Mouse (Mus musculus) bone marrow macrophage, adult 2 months (primary cell): ENCODE measurements around the gene Tnip2. TPM values are rescaled to one million over a fixed set of nuclear protein-coding genes. Genes with fewer than 3 reads are reported as not detected.
A peak's percentile ranks its signal among the peaks of the same experiment; 100 is the strongest.

ENCODE experiments used
- H3K27ac ChIP-seq: 2 replicates; pipeline ENCODE4 v1.5.1; 2012; ENCODE audit warnings: low read depth, low read length; ENCODE audit not compliant: insufficient read depth
- H3K4me1 ChIP-seq: 2 replicates; pipeline ENCODE4 v1.6.1; 2012; ENCODE audit warnings: low read length; ENCODE audit not compliant: control insufficient read depth, insufficient read depth
- H3K4me3 ChIP-seq: 2 replicates; pipeline ENCODE4 v1.5.1; 2012; ENCODE audit warnings: mild to moderate bottlenecking, low read length, moderate library complexity; ENCODE audit not compliant: insufficient read depth
- CTCF ChIP-seq: IDR thresholded peaks from 2 replicates; pipeline ENCODE4 v1.5.1; 2012; ENCODE audit warnings: low read depth, mild to moderate bottlenecking, low read length, moderate library complexity
- POLR2A ChIP-seq: IDR thresholded peaks from 2 replicates; pipeline ENCODE4 v1.6.1; 2012; ENCODE audit warnings: mild to moderate bottlenecking, low read depth, low read length, borderline replicate concordance
- polyA plus RNA-seq: library from polyadenylated mRNA; stranded (reverse); fragments of >200 nt; gene quantifications from 2 replicates; pipeline ENCODE4 v1.2.4, GENCODE M21; 2012; ENCODE audit not compliant: missing spikeins, insufficient read depth, insufficient read length

The Tnip2 gene
- polyA plus RNA-seq, 1 experiment, result 43.9 TPM

DNA sequence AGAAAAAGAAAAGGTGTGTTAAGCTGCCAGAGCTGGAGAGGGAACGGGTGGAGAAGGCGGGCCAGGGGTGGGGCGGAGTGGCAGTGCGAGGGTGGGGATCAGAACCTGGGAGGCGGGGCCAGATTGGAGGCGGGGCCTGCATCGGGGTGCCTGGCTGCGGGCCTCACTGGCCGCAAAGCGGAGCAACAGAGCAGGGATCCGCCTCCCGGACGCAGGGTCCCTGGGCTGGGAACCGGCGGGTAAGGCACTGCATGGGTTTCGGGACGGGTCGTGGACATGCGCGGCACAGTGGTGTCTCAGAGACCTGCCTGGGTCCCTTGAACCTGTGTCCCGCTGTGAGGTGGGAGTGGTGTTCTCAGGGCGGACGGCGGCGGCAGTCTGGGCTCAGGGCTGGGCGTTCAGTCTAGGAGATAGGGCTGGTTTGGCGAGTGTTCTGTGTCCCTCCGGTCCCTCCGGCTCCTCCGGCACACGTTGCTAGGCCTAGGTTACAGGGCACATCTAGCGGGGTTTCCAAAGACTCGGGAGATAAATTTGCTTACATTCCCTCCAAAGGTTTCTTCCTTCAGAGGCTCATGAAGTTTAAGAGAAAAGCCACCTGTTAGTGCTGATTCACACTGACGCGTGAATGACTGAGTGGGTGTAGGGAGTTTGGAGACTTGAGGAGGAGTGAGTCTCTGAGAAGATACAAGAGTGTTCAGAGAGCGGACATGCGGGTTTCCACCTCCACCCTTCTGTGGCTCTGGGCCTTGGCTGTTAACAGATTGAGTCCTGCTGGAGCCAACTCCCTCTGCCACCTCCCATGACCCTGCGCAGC lies 12.1 kb upstream of the Tnip2 start, which contains the start of gene Sh3bp2:
Sh3bp2 (plus strand) TSS at position 176 of the 814 bp plus-strand sequence.
- TF ChIP-seq CTCF (no peak), POLR2A (no peak)
- Histone ChIP-seq H3K4me1 (peaks cover 52% of the 10 kb centered on the region), H3K4me3 (peak within 1 kb of the TSS; percentile 94), H3K27ac (peak within 1 kb of the TSS; percentile 85)

DNA sequence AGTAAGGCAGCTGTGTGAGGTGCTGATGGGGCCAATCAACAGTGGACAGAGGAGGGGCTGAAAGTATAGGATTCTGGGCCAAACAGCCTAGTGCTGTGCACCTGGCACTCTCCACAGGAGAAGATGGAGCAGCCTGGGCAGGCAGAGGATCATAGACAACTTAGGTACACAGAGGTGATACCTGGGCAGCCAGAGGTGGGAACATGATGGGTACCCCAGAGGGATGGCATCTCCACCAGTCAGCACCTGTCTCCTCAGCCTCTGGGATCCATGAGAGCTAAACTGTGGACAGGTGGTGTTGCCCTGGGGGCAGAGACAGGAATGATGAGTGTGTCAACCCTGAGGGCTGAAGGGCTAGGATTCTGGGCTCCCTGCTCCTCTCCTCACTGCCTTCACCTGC lies 10.7 kb upstream of the Tnip2 start:
- TF ChIP-seq POLR2A, result no peak
- no peak for TF ChIP-seq CTCF
- Histone ChIP-seq H3K4me1 (peaks cover 51% of the 10 kb centered on the region), H3K4me3 (no peak overlapping the region), H3K27ac (no peak overlapping the region)

- TF ChIP-seq POLR2A (no peak), CTCF (no peak)
- Histone ChIP-seq H3K4me1 (peaks cover 49% of the 10 kb centered on the region), H3K4me3 (no peak overlapping the region), H3K27ac (no peak overlapping the region)
Observed at GRCm38 (mm10) chr5:34523958-34524485, 10.2 kb upstream of the Tnip2 start.

DNA sequence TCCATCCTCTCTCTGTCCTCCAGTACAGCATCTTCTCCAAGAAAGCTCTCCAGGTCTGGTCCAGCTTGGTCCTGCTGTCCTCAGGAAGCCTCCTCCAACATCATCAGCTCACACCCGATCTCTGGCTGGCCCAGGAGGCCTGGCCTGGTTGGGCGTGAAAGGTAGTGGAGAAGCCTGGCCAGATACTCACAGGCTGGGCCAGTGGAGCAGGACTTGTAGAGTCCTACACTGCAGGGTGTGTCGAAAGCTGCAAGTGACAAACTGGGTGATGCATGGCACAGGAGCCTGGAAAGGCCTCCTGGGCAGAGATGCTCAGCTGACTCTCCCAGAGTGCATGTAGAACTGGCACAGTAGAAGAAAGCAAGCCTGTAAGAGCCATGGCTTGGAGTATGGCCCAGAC lies 7.5 kb upstream of the Tnip2 start:
- H3K4me3 ChIP-seq, result no peak overlapping the region
- peaks cover 31% of the 10 kb centered on the region for H3K4me1 ChIP-seq
- TF ChIP-seq CTCF, result no peak
- TF ChIP-seq POLR2A, result no peak
- H3K27ac ChIP-seq, result peak overlapping the region; percentile 69

DNA sequence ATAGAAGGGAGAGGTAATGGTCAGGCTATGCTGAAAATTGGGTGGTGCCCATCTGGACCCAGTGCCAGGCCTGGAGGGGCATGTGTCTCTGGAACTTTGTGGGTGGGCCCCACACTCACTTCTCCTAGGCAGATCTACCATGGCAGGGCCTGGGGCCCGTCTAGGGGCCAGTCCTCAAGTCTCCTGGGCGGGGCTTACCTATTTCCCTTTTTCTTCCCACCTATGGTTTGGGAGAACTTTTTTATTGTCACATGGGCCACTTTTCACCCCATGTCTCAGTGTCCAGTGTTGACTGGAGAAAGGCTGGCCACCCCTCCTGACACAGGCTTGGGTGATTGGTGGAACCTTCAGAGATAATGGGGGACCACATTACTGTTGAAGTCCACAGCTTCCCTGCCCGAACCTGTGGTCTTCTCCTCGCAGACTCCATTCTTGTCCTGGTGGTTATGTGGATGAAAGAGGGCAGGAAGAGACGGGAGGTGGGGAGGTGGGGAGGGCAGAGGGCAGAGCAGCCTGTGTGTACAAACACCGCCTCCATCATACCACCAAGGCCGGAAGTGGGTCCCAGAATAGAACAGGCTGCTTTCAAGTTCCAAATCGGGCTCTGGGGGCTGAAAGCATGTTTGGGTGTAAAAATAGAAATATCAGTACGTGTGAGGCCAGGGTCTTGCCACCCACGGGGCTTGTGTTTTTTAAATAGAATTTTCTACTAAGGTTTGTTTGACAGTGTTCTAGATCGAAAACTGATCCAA lies 6.8 kb upstream of the Tnip2 start:
- Histone ChIP-seq H3K27ac (peak overlapping the region; percentile 91), H3K4me3 (no peak overlapping the region), H3K4me1 (peaks cover 31% of the 10 kb centered on the region)
- TF ChIP-seq CTCF (no peak), POLR2A (no peak)

GRCm38 (mm10) chr5:34519389-34519910 lies 5.7 kb upstream of the Tnip2 start:
- TF ChIP-seq CTCF, result no peak
- no peak for TF ChIP-seq POLR2A
- peaks cover 39% of the 10 kb centered on the region for H3K4me1 ChIP-seq
- H3K27ac ChIP-seq, result peak overlapping the region; percentile 95
- H3K4me3 ChIP-seq, result peak overlapping the region; percentile 27; the same call in 1 of the 2 replicates

DNA sequence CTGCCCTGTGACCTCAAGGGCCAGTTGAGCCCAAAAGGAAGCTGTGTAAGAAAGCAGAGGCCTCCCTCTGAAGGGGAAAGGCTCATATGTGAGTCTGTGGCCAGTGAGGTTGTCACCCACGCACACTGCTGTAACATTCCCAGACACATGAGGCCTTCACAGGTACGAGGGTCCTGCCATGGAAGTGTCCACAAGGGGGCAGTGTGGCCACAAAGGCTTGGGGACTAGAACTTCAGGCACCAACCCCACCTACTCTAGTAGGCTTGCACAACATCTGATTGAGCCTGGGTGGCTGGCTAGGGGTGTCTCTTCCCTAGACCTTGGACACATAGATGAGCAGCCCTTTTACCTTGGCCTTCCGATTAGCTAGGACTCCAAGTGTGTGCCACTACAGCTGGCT lies 4.1 kb upstream of the Tnip2 start:
- Histone ChIP-seq H3K4me3 (no peak overlapping the region), H3K4me1 (peaks cover 41% of the 10 kb centered on the region), H3K27ac (no peak overlapping the region)
- no peak for TF ChIP-seq POLR2A
- peak; percentile 94 for TF ChIP-seq CTCF

DNA sequence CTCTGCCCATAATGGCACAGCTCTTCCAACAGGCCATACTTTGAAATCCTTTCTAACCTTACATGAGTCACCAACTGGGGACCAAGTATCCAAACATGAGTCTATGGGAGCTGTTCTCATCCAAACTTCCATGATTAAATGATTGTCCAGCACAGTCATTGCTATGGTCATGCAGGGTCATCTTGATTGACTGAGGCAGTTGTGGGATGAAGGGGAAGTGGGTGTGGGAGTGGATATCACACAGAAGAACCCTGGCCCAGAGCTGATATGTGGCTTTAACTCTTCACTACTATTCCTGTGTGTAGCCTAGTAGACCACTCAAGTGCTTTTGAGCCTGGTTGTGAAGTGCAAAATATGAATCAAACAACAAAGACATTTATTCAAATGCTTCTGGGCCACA lies 1.3 kb upstream of the Tnip2 start:
- TF ChIP-seq CTCF, result no peak
- no peak for TF ChIP-seq POLR2A
- H3K27ac ChIP-seq, result no peak overlapping the region
- no peak overlapping the region for H3K4me3 ChIP-seq
- H3K4me1 ChIP-seq, result peaks cover 31% of the 10 kb centered on the region

DNA sequence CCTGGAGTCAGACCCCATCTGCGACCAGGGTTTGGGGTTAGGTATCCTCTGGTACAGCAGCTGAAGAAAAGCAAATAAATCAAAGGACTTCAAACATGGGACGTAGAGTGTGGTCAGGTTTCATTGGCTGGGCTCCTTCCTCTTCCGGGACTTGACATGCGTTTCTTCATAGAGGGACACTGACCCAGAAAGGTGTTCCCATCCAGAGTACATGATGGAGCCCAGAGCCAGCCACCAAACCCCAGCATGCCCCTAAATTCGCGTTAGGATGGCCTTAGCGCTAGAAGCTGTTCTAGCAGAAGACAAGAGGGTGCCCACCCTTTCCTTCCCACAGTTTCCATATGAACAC lies 401 bp upstream of the Tnip2 start:
- peak overlapping the region; percentile 65 for H3K4me3 ChIP-seq
- H3K27ac ChIP-seq, result peak overlapping the region; percentile 55
- H3K4me1 ChIP-seq, result peaks cover 25% of the 10 kb centered on the region
- TF ChIP-seq POLR2A (no peak), CTCF (no peak)
